ENCODE assay signal across 17 mouse cellular contexts in the genomic region with DNA sequence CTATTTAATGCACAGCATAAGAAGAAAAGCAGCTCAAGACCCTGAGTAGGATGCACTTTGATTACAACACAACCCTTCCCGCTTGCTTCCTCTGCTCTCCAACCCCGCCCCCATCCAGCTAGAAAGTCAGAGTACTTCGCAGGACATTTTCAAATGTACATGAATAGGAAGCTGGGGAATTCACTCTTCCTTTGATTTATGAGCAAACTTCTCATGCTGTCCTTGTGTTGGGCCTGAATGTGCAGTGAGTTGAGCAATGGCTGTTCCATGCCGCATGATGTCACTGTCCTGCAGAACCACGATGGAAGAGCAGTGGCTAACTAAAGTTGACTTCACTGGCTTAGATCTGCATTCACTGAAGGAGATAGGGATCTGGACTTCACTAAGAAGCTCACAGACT.
DNase-seq lines count a peak whose midpoint lies in the region; ATAC-seq and TF ChIP-seq lines count a peak whose summit lies in the region.
"Had no signal": no experiment of that assay in that cellular context is flagged by ENCODE, and none has a peak within 500 bp of the region (broad histone marks: within the 10 kb centered on the region; RNA-seq: fewer than 3 reads in every experiment).

No protein-coding gene starts in this region.

- peak overlapping the region; percentile 2; the same call in 1 of the 2 replicates for H3K4me3 ChIP-seq in gastrocnemius, adult 2 months
- no peak overlapping the region for H3K4me3 ChIP-seq in lung, postnatal 0 days (ENCODE audit: low read depth, low read length)
- H3K4me3 ChIP-seq: embryonic facial prominence, embryonic 10.5 days; forebrain, embryonic 13.5 days; hindbrain, embryonic 12.5 days had no signal

- H3K9ac ChIP-seq in lung, postnatal 0 days (replicated peaks; ENCODE audit: low read depth), result no peak overlapping the region
- H3K9ac ChIP-seq: forebrain, embryonic 13.5 days; forebrain, postnatal 0 days; hindbrain, embryonic 12.5 days had no signal

- peaks cover 4% of the 10 kb centered on the region; the same call in 1 of the 2 replicates for H3K4me1 ChIP-seq in lung, postnatal 0 days (ENCODE audit: insufficient read depth, low read depth, low read length)
- H3K4me1 ChIP-seq: forebrain, embryonic 13.5 days; hindbrain, embryonic 12.5 days had no signal

- intact Hi-C loops in gastrocnemius, adult 2 months (cut with DNase I), result no loop called here
- intact Hi-C loops in gastrocnemius, postnatal 36 days (cut with DNase I), result no loop called here

- no peak overlapping the region; the same call in 1 of the 2 replicates for H3K27ac ChIP-seq in gastrocnemius, adult 2 months
- no peak overlapping the region for H3K27ac ChIP-seq in lung, postnatal 0 days (ENCODE audit: low read length)
- H3K27ac ChIP-seq: embryonic facial prominence, embryonic 10.5 days; forebrain, embryonic 13.5 days; hindbrain, embryonic 12.5 days; hindbrain, postnatal 0 days had no signal

- H3K9me3 ChIP-seq in lung, postnatal 0 days (ENCODE audit: low read length), result no peaks in the 10 kb centered on the region
- H3K9me3 ChIP-seq: embryonic facial prominence, embryonic 10.5 days; forebrain, embryonic 13.5 days; hindbrain, embryonic 12.5 days had no signal

- no peak for TF ChIP-seq CTCF in gastrocnemius, adult 2 months (IDR thresholded peaks at IDR 0.05)
- TF ChIP-seq CTCF in lung, postnatal 0 days (IDR thresholded peaks at IDR 0.05), result peak; percentile 24

- 70% methylated on average over 5 of the region's 5 CpGs for WGBS in lung, postnatal 0 days

- ATAC-seq in lung, postnatal 0 days, result no peak
- ATAC-seq in granulocyte monocyte progenitor cell, adult 5-6 weeks (replicated peaks; ENCODE audit: poor library complexity, severe bottlenecking), result peak; percentile 31; the same call in 1 of the 2 replicates
- ATAC-seq: forebrain, embryonic 13.5 days; forebrain, postnatal 0 days; hindbrain, postnatal 0 days had no signal

- H3K4me2 ChIP-seq in lung, postnatal 0 days (replicated peaks; ENCODE audit: low read depth, low read length), result no peak overlapping the region
- H3K4me2 ChIP-seq: forebrain, embryonic 13.5 days; hindbrain, embryonic 12.5 days had no signal

- no peak for TF ChIP-seq EP300 in lung, postnatal 0 days (IDR thresholded peaks at IDR 0.05)

- no peaks in the 10 kb centered on the region; the same call in 1 of the 2 replicates for H3K36me3 ChIP-seq in lung, postnatal 0 days (ENCODE audit: insufficient read depth, low read length)
- H3K36me3 ChIP-seq: hindbrain, embryonic 12.5 days had no signal

- no peak for DNase-seq in gastrocnemius, adult 2 months
- no peak for DNase-seq in gastrocnemius, postnatal 36 days
- DNase-seq in lung, postnatal 0 days (ENCODE audit: low spot score), result no peak
- no peak for DNase-seq in lung, postnatal 4 days
- no peak for DNase-seq in liver
- DNase-seq: cerebellum, adult 2 months; cerebellum, postnatal 10 days; forebrain, postnatal 0 days; gastrocnemius, postnatal 25 days; heart, postnatal 10 days; heart, postnatal 4 days; kidney, adult 11 months had no signal

- H3K27me3 ChIP-seq in lung, postnatal 0 days (replicated peaks; ENCODE audit: insufficient read depth, low read length), result no peaks in the 10 kb centered on the region
- H3K27me3 ChIP-seq: forebrain, embryonic 13.5 days; hindbrain, embryonic 12.5 days had no signal
